7 mouse cellular contexts compared by ENCODE assay signal in genomic region chr17:26715916-26716717, GRCm38 (mm10). TPM values are rescaled to one million over a fixed set of nuclear protein-coding genes. Genes with fewer than 3 reads are reported as not detected.
A peak's percentile ranks its signal among the peaks of the same experiment; 100 is the strongest.
DNase-seq lines count a peak whose midpoint lies in the region; ATAC-seq lines count a peak whose summit lies in the region.

No protein-coding gene starts in this region.

- peak; percentile 94 for DNase-seq in adrenal gland, adult 8-10 months
- peak; percentile 99 for DNase-seq in embryo, embryonic 9.5 days (ENCODE audit: extremely low spot score)
- peak; percentile 81 to 95 for DNase-seq in gastrocnemius, postnatal 4 days (ENCODE audit: low spot score in 2 of 2)
- DNase-seq in left cerebral cortex, postnatal 36 days (ENCODE audit: low spot score in 2 of 2): peak; percentile 95
- DNase-seq in midbrain, embryonic 11.5 days (ENCODE audit: low spot score, missing footprints): peak; percentile 99
- peak; percentile 95 for DNase-seq in skeletal muscle tissue, adult 2 months (ENCODE audit: low read depth, low spot score)

- H3K27ac ChIP-seq in intestine, embryonic 16.5 days (ENCODE audit: low read length): peak overlapping the region; percentile 95
- H3K27ac ChIP-seq in midbrain, embryonic 11.5 days (ENCODE audit: low read depth, low read length): peak overlapping the region; percentile 73

- no peaks in the 10 kb centered on the region for H3K36me3 ChIP-seq in intestine, embryonic 16.5 days (ENCODE audit: control insufficient read depth, insufficient read depth, low read length)
- H3K36me3 ChIP-seq in midbrain, embryonic 11.5 days (ENCODE audit: control insufficient read depth, insufficient read depth, low read length): no peaks in the 10 kb centered on the region

- H3K4me3 ChIP-seq in intestine, embryonic 16.5 days (ENCODE audit: low read length): peak overlapping the region; percentile 89
- H3K4me3 ChIP-seq in midbrain, embryonic 11.5 days (ENCODE audit: low read depth, low read length): peak overlapping the region; percentile 92

- H3K4me2 ChIP-seq in intestine, embryonic 16.5 days (ENCODE audit: low read depth, low read length): peak overlapping the region; percentile 75
- H3K4me2 ChIP-seq in midbrain, embryonic 11.5 days: peak overlapping the region; percentile 66

- WGBS in intestine, embryonic 16.5 days: 0% methylated on average over 68 of the region's 75 CpGs
- WGBS in midbrain, embryonic 11.5 days: under 1% methylated on average over 57 of the region's 75 CpGs

- intact Hi-C loops in left cerebral cortex, postnatal 36 days (cut with DNase I): loop anchor here (1.0 to 5.0 kb wide), 2 partner anchors 40 to 54 kb away; partner anchors contain the start of gene Atp6v0e

- peak; percentile 98 for ATAC-seq in intestine, embryonic 16.5 days
- ATAC-seq in midbrain, embryonic 11.5 days (ENCODE audit: low FRiP score): peak; percentile 98

- H3K9me3 ChIP-seq in intestine, embryonic 16.5 days (ENCODE audit: control insufficient read depth, low read length): no peaks in the 10 kb centered on the region
- H3K9me3 ChIP-seq in midbrain, embryonic 11.5 days (ENCODE audit: control insufficient read depth, low read length): no peaks in the 10 kb centered on the region

- no peaks in the 10 kb centered on the region for H3K27me3 ChIP-seq in intestine, embryonic 16.5 days (replicated peaks; ENCODE audit: control insufficient read depth, insufficient read depth, low read length)
- H3K27me3 ChIP-seq in midbrain, embryonic 11.5 days (ENCODE audit: control insufficient read depth, insufficient read depth, low read length): no peaks in the 10 kb centered on the region

- H3K4me1 ChIP-seq in intestine, embryonic 16.5 days (ENCODE audit: control insufficient read depth, insufficient read depth, low read length): no peaks in the 10 kb centered on the region
- no peaks in the 10 kb centered on the region; the same call in 1 of the 2 replicates for H3K4me1 ChIP-seq in midbrain, embryonic 11.5 days (ENCODE audit: control insufficient read depth, insufficient read depth, low read length)

- H3K9ac ChIP-seq in intestine, embryonic 16.5 days (ENCODE audit: low read depth, low read length): peak overlapping the region; percentile 76
- peak overlapping the region; percentile 76 for H3K9ac ChIP-seq in midbrain, embryonic 11.5 days (ENCODE audit: low read length)

RNA-seq across cellular contexts. Expression of gene Crebrf, which starts 0.7 kb away (rescaled TPM):
- 10 to 100 TPM; 71.1 to 94.5 (median 80.0) TPM for total RNA-seq in adrenal gland, adult 8-10 months (2022)
- 10 to 100 TPM; 13.3 to 13.5 TPM for total RNA-seq in gastrocnemius, postnatal 4 days (2021)
- polyA plus RNA-seq in intestine, embryonic 16.5 days (2015; fragmentation: Nextera tagmentation; extraction: Ambion mirVana): 8.1 and 9.4 TPM in 2 replicates
- total RNA-seq in left cerebral cortex, postnatal 36 days (2021): 100 to 1,000 TPM; 117 to 118 TPM
- 4.0 and 5.5 TPM in 2 replicates for polyA plus RNA-seq in midbrain, embryonic 11.5 days (2014; fragmentation: Nextera tagmentation; extraction: Ambion mirVana)

RNA-seq across cellular contexts. Expression of gene Atp6v0e, which starts 53.1 kb away (rescaled TPM):
- 100 to 1,000 TPM; 183 to 265 (median 234) TPM for total RNA-seq in adrenal gland, adult 8-10 months (2022)
- 10 to 100 TPM; 54.0 to 54.7 TPM for total RNA-seq in gastrocnemius, postnatal 4 days (2021)
- polyA plus RNA-seq in intestine, embryonic 16.5 days (2015; fragmentation: Nextera tagmentation; extraction: Ambion mirVana): 311 and 334 TPM in 2 replicates
- 10 to 100 TPM; 41.3 to 44.1 TPM for total RNA-seq in left cerebral cortex, postnatal 36 days (2021)
- polyA plus RNA-seq in midbrain, embryonic 11.5 days (2014; fragmentation: Nextera tagmentation; extraction: Ambion mirVana): 104 and 110 TPM in 2 replicates

Comparison
In these comparisons a context has a peak if more than half of its experiments do, and no peak if none do; other contexts are left out.
1. Peak in every context shown above with its lines: DNase-seq, ATAC-seq, H3K4me3 ChIP-seq and H3K27ac ChIP-seq.
2. RNA of gene Crebrf, which starts 0.7 kb away (total RNA-seq): 117 to 118 TPM in left cerebral cortex, postnatal 36 days and 71.1 to 94.5 TPM in adrenal gland, adult 8-10 months; 13.3 to 13.5 TPM in gastrocnemius, postnatal 4 days; every median in the first group is over 4 times any median in the second.